Mouse (Mus musculus): ENCODE results near the gene Rpa2.

DNA sequence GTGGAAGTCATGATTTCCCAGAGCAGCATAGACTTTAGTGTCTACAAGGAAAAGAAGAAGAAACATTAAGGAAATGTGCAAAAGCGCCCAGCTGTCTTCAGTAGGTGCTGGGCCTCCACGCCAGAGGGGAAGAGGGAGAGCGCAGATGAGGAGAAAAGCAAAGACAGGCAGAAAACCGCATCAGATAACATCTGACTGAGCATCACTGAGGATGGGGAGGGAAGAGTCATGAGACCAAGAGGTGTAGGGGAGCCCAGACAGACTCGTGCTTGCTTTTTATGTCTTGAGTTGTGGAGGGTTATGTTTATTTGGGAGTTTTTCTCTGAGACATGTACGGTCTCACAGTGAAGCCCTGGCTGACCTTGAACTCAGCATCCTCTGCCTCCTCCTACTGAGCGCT lies 26.6 kb upstream of the Rpa2 start:
- TF ChIP-seq CTCF (IDR thresholded peaks at IDR 0.05; ENCODE audit: insufficient read depth, low read depth, low read length) (no peak), POLR2A (IDR thresholded peaks at IDR 0.05; ENCODE audit: insufficient read depth, low read depth, low read length) (no peak)

Data from olfactory bulb, adult 2 months (tissue).